Mouse (Mus musculus) forebrain, embryonic 10.5 days (tissue): ENCODE measurements around the gene Lipo1. TPM values are rescaled to one million over a fixed set of nuclear protein-coding genes. Genes with fewer than 3 reads are reported as not detected.
"Not testable (repeated sequence)": the region's sequence is repeated elsewhere in the genome, so short reads cannot be mapped to it uniquely, and the experiment has no call there.

Experiments
- DNase-seq: peaks from one replicate; pipeline ENCODE4 v3.0.0-alpha.2; 2017; ENCODE audit warnings: low spot score; ENCODE audit errors: extremely low spot score
- H3K27ac ChIP-seq: fragments of 300-500 bp; sonication (generic); 2 replicates; pipeline ENCODE4 v1.5.1; 2016; ENCODE audit warnings: mild to moderate bottlenecking
- H3K27me3 ChIP-seq: fragments of 300-500 bp; sonication (generic); 2 replicates; pipeline ENCODE4 v1.6.1; 2016; ENCODE audit warnings: mild to moderate bottlenecking; ENCODE audit not compliant: poor library complexity, severe bottlenecking
- H3K36me3 ChIP-seq: fragments of 300-500 bp; sonication (generic); replicated peaks from 2 replicates; pipeline ENCODE4 v1.6.1; 2016; ENCODE audit warnings: mild to moderate bottlenecking, moderate library complexity
- H3K4me1 ChIP-seq: fragments of 300-500 bp; sonication (generic); 2 replicates; pipeline ENCODE4 v1.6.1; 2016
- H3K4me3 ChIP-seq: fragments of 300-500 bp; sonication (generic); 2 replicates; pipeline ENCODE4 v1.5.1; 2016; ENCODE audit warnings: mild to moderate bottlenecking, moderate library complexity
- H3K9me3 ChIP-seq: fragments of 300-500 bp; sonication (generic); 2 replicates; pipeline ENCODE4 v1.6.1; 2016; ENCODE audit warnings: mild to moderate bottlenecking, moderate library complexity
- WGBS: fragments of 180-500 bp; shearing (Covaris S2); methylation state at CpG from one replicate; pipeline ENCODE4 v1.1.7; 2016; 5-methylcytosine and 5-hydroxymethylcytosine counted together
- polyA plus RNA-seq: library from polyadenylated mRNA; unstranded; fragments of >200 nt; fragmentation: Nextera tagmentation; extraction: Ambion mirVana; gene quantifications from 2 replicates; pipeline ENCODE4 v1.2.1, GENCODE M21; 2016

Gene Lipo1
- polyA plus RNA-seq, result not detected in 2 replicates

GRCm38 (mm10) chr19:33787359-33787758 is at the start of gene Lipo1:
TSS of gene Lipo1 (minus strand) at chr19:33787459.
- H3K27ac ChIP-seq, H3K27me3 ChIP-seq, H3K4me1 ChIP-seq, DNase-seq, H3K4me3 ChIP-seq, H3K9me3 ChIP-seq, H3K36me3 ChIP-seq: not testable (repeated sequence)

DNA sequence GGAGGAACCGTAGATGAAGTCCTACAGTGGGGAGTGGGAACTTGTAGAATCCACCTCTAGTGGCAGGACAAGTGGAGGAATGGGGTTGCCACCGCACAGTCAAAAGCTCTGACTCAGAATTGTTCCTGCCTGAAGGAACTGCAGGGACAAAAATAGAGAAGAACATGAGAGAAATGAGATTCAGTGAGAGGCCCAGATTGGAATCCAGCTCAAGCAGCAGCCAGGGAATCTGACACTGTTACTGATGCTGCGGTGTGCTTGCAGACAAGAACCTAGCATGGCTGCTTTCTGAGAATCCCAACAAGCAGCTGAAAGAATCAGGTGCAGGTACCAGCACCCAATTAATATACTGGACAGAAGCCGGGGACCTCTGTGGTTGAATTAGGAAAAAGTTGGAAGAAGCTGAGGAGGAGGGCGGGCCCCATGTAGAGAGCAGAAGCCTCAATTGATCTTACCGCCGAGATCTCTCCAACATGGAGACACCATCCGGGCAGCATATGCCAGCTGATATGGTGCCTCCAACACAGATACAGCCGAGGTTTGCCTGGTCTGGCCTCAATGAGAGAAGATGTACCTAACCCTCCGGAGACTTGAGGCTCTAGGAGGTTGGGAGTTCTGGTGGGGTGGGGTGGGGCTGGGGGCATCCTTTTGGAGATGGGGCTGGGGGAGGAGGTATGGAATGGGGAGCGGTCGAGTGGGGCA is 532 bp downstream of the Lipo1 start:
- H3K4me1 ChIP-seq, result no peaks in the 10 kb centered on the region
- 91% methylated on average over 12 of the region's 12 CpGs for WGBS
- H3K4me3 ChIP-seq, result no peak overlapping the region
- no peak for DNase-seq
- no peak overlapping the region for H3K27ac ChIP-seq
- no peaks in the 10 kb centered on the region for H3K27me3 ChIP-seq
- H3K9me3 ChIP-seq, result no peaks in the 10 kb centered on the region
- H3K36me3 ChIP-seq, result no peaks in the 10 kb centered on the region

DNA sequence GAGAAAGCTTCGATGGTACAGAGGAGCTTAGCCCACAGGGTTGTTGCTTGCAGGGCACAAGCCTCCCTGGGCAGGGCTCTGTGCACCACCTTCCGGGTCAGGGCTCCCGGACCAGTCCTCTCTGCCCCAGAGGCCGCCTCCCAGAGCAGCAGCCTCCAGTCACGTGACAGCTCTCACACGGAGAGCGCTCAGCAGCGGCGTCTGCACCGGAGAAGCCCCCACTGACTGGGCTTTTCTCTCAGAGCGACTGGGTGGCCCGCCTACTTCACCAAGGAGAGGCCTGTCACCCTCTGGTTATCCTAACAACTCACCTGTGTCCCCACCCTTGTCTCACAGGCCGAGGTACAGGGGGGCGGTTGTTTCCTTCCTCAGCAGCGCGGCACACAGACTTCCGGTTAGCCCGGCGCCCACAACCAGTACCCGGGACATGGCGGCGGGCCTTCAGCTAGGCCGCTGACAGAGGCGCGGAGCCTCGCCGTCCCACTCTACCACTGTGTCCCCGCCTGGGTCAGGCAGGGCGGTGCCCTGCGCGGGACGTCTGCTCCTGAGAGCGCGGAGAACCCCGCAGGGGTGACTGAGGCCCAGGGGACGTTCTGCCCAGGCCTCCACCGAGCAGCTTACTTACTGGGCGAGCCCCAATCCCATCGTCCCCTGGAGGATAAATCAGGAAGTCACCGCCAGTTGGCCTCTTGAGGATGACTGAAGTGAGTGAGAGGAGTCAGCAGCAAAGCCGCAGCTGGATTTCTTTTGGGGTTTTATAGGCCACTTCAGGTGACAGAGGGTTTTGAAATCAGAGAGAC is 25.8 kb downstream of the Lipo1 start, which contains the start of gene Lipo3:
TSS of gene Lipo3 (minus strand) at position 665 of the 800 bp plus-strand sequence.
- H3K4me3 ChIP-seq, result peak within 1 kb of the TSS; percentile 31; the same call in 1 of the 2 replicates
- not testable (repeated sequence) for H3K27ac ChIP-seq, H3K27me3 ChIP-seq, H3K36me3 ChIP-seq, H3K4me1 ChIP-seq, H3K9me3 ChIP-seq
- DNase-seq, result peak; percentile 14
- WGBS, result 54% methylated on average over 12 of the region's 41 CpGs

DNA sequence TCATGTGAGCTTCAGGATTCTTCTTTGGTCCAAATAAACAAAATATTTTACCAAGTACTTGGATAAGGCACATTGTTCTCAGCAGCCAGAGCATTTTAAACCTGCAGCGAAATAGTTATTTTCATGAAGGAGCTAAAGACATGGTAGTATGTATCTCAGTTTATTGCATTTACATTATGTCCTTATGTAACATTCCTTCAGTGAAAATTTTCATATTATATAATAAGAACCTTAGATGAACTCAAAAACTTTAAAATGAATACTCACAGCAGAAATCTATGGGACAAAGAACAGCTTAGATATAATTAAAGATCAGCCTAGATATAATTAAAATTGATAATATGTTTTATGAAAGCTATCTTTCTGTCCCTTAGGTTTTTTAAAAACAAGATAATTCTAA is 36.0 kb downstream of the Lipo1 start, which contains the start of gene Lipo2:
TSS of gene Lipo2 (minus strand) at position 101 of the 400 bp plus-strand sequence.
- H3K27ac ChIP-seq, H3K27me3 ChIP-seq, H3K4me3 ChIP-seq, H3K4me1 ChIP-seq, H3K36me3 ChIP-seq, DNase-seq, H3K9me3 ChIP-seq: not testable (repeated sequence)
- WGBS, result 90% methylated on average over 1 of the region's 1 CpGs

Other genes starting within 250 kb of the Lipo1 start
- gene Gm8978, start 162.2 kb downstream of the Lipo1 start, polyA plus RNA-seq, result not detected in 2 replicates
- gene Lipo2, start 36.1 kb downstream of the Lipo1 start, polyA plus RNA-seq, result 0.10 and 0.24 TPM in 2 replicates
- 7.5 and 7.7 TPM in 2 replicates for gene Lipo3, start 25.5 kb downstream of the Lipo1 start, polyA plus RNA-seq
- not detected in 2 replicates for gene Lipf, start 173.7 kb upstream of the Lipo1 start, polyA plus RNA-seq
- gene Lipk, start 220.8 kb upstream of the Lipo1 start, polyA plus RNA-seq, result not detected in 2 replicates